Mouse (Mus musculus) kidney, postnatal 0 days (tissue): ENCODE measurements around the gene Klk1b21. TPM values are rescaled to one million over a fixed set of nuclear protein-coding genes. Genes with fewer than 3 reads are reported as not detected.
"Not testable (repeated sequence)": the region's sequence is repeated elsewhere in the genome, so short reads cannot be mapped to it uniquely, and the experiment has no call there.

ENCODE experiments used
- ATAC-seq: fragments of 200-750 bp; cut with Nextera tagmentation; replicated peaks from 2 replicates; pipeline ENCODE4 v1.8.0; 2017; ENCODE audit warnings: low read depth, moderate number of reproducible peaks, moderate TSS enrichment, moderate library complexity; ENCODE audit not compliant: low FRiP score
- DNase-seq: peaks from one replicate; pipeline ENCODE4 v3.0.0-alpha.2; 2016; ENCODE audit warnings: low spot score
- H3K27ac ChIP-seq: fragments of 300-500 bp; sonication (generic); 2 replicates; pipeline ENCODE4 v1.5.1; 2014; ENCODE audit warnings: mild to moderate bottlenecking
- H3K27me3 ChIP-seq: fragments of 300-500 bp; sonication (generic); 2 replicates; pipeline ENCODE4 v1.6.1; 2014; ENCODE audit warnings: low read length, mixed read lengths; ENCODE audit not compliant: insufficient read depth
- H3K36me3 ChIP-seq: fragments of 300-500 bp; sonication (generic); 2 replicates; pipeline ENCODE4 v1.6.1; 2014; ENCODE audit warnings: low read length, mixed read lengths; ENCODE audit not compliant: insufficient read depth
- H3K4me1 ChIP-seq: fragments of 300-500 bp; sonication (generic); replicated peaks from 2 replicates; pipeline ENCODE4 v1.6.1; 2014; ENCODE audit warnings: antibody characterized with exemption, low read length, mixed read lengths; ENCODE audit not compliant: insufficient read depth
- H3K4me2 ChIP-seq: fragments of 300-500 bp; sonication (generic); 2 replicates; pipeline ENCODE4 v1.6.1; 2014; ENCODE audit warnings: mild to moderate bottlenecking, low read length, moderate library complexity, mixed read lengths
- H3K4me3 ChIP-seq: fragments of 300-500 bp; sonication (generic); replicated peaks from 2 replicates; pipeline ENCODE4 v1.5.1; 2014; ENCODE audit warnings: low read depth, low read length
- H3K9ac ChIP-seq: fragments of 300-500 bp; sonication (generic); 2 replicates; pipeline ENCODE4 v1.6.1; 2014; ENCODE audit warnings: low read depth, low read length
- H3K9me3 ChIP-seq: fragments of 300-500 bp; sonication (generic); replicated peaks from 2 replicates; pipeline ENCODE4 v1.6.1; 2016; ENCODE audit warnings: low read length, inconsistent platforms, mixed read lengths
- CTCF ChIP-seq: IDR thresholded peaks from 2 replicates; pipeline ENCODE4 v1.5.1; 2016; ENCODE audit warnings: antibody characterized with exemption, low read depth, mild to moderate bottlenecking, moderate library complexity
- WGBS: fragments of 180-500 bp; shearing (Covaris S2); extraction: QIAGEN DNeasy Blood & Tissue Kit; methylation state at CpG from one replicate; pipeline ENCODE4 v1.1.7; 2014; 5-methylcytosine and 5-hydroxymethylcytosine counted together
- polyA plus RNA-seq: library from polyadenylated mRNA; unstranded; fragments of >200 nt; fragmentation: Nextera tagmentation; extraction: Ambion mirVana; gene quantifications from 2 replicates; pipeline ENCODE4 v1.2.1, GENCODE M21; 2015

Gene Klk1b21
- polyA plus RNA-seq = not detected in 2 replicates

- not testable (repeated sequence) for ATAC-seq, H3K36me3 ChIP-seq, H3K4me1 ChIP-seq, H3K4me3 ChIP-seq, H3K27ac ChIP-seq, DNase-seq, H3K9me3 ChIP-seq, H3K9ac ChIP-seq, H3K27me3 ChIP-seq, H3K4me2 ChIP-seq
- 69% methylated on average over 3 of the region's 3 CpGs for WGBS
Observed at GRCm38 (mm10) chr7:44102028-44102427, at the start of gene Klk1b21. Gene Klk1b21 (plus strand): TSS chr7:44102328.

GRCm38 (mm10) chr7:44072117-44072516 is 30.0 kb upstream of the Klk1b21 start:
- TF ChIP-seq CTCF = no peak
- H3K9ac ChIP-seq = no peak overlapping the region

DNA sequence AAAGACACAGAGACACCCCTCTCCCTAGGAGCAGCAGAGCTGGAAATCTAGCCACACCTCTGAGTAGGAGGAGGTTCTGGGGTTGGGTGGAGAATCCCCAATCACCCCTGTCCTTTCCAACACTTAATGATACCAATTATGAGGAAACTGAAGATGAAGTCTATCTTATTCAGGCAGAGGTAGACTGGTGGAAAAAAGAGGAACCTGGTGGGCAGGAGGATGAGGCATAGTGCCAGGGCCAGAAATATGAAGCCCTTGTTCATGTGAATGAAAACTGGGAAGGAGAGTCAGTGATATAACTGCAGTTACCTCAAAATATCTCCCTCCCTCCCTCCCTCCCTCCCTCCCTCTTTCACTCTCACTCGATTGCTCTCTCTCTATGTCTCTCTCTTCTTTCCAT is 24.4 kb upstream of the Klk1b21 start:
- no peak overlapping the region for H3K4me3 ChIP-seq
- no peaks in the 10 kb centered on the region for H3K9me3 ChIP-seq
- H3K4me2 ChIP-seq = no peak overlapping the region
- H3K36me3 ChIP-seq = no peaks in the 10 kb centered on the region
- DNase-seq (no peak), ATAC-seq (no peak)
- no peaks in the 10 kb centered on the region for H3K27me3 ChIP-seq
- WGBS = 44% methylated on average over 1 of the region's 1 CpGs
- no peaks in the 10 kb centered on the region for H3K4me1 ChIP-seq
- H3K27ac ChIP-seq = no peak overlapping the region
- TF ChIP-seq CTCF = no peak
- H3K9ac ChIP-seq = no peak overlapping the region

More at GRCm38 (mm10) chr7:44072117-44072516, 30.0 kb upstream of the Klk1b21 start:
- H3K9me3 ChIP-seq = no peaks in the 10 kb centered on the region
- no peak for DNase-seq
- H3K27me3 ChIP-seq = no peaks in the 10 kb centered on the region
- no peaks in the 10 kb centered on the region for H3K4me1 ChIP-seq
- no peak for ATAC-seq
- no peak overlapping the region for H3K4me3 ChIP-seq
- 80% methylated on average over 2 of the region's 2 CpGs for WGBS
- H3K4me2 ChIP-seq = no peak overlapping the region
- no peaks in the 10 kb centered on the region for H3K36me3 ChIP-seq
- H3K27ac ChIP-seq = no peak overlapping the region

GRCm38 (mm10) chr7:44096111-44096510 is 6.0 kb upstream of the Klk1b21 start:
- H3K36me3 ChIP-seq = no peaks in the 10 kb centered on the region
- no peak overlapping the region for H3K9ac ChIP-seq
- WGBS = 81% methylated on average over 1 of the region's 1 CpGs
- no peak for TF ChIP-seq CTCF
- H3K9me3 ChIP-seq = no peaks in the 10 kb centered on the region
- H3K27ac ChIP-seq = no peak overlapping the region
- H3K4me3 ChIP-seq = no peak overlapping the region
- H3K4me2 ChIP-seq = no peak overlapping the region
- H3K27me3 ChIP-seq = no peaks in the 10 kb centered on the region
- H3K4me1 ChIP-seq = no peaks in the 10 kb centered on the region
- DNase-seq (no peak), ATAC-seq (no peak)

- 66% methylated on average over 4 of the region's 4 CpGs for WGBS
- H3K4me1 ChIP-seq = no peaks in the 10 kb centered on the region
- TF ChIP-seq CTCF = no peak
Observed at GRCm38 (mm10) chr7:44112373-44112772, 10.2 kb downstream of the Klk1b21 start, which contains the start of gene Klk1b22. Gene Klk1b22 (plus strand): TSS chr7:44112673.

DNA sequence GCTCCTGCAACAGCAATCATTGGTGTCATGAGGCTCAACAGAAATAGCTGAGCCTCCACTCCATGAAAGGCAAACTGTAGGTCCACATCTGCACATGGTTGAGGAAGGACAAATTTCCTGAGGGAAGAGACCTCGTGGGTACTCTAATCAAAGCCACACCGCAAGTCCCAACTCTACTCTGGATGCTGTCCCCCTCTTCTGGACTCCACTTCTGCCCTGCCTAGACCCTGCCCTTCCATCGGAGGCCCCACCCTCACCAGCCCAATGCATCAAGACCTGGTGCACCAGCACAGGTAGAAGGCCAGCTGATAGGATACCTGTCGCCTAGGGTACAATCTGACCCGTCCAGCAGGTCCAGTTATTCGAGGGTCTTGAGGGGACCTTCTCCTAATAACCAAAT is 21.3 kb downstream of the Klk1b21 start:
- H3K4me3 ChIP-seq = no peak overlapping the region
- no peaks in the 10 kb centered on the region for H3K36me3 ChIP-seq
- WGBS = 88% methylated on average over 6 of the region's 6 CpGs
- no peak for ATAC-seq
- TF ChIP-seq CTCF = no peak
- no peak overlapping the region for H3K4me2 ChIP-seq
- no peaks in the 10 kb centered on the region for H3K4me1 ChIP-seq
- no peak overlapping the region for H3K9ac ChIP-seq
- DNase-seq = no peak
- no peaks in the 10 kb centered on the region for H3K27me3 ChIP-seq
- no peak overlapping the region for H3K27ac ChIP-seq
- H3K9me3 ChIP-seq = no peaks in the 10 kb centered on the region

More at GRCm38 (mm10) chr7:44112373-44112772, 10.2 kb downstream of the Klk1b21 start, which contains the start of gene Klk1b22:
- H3K36me3 ChIP-seq = no peaks in the 10 kb centered on the region
- no peak within 1 kb of the TSS for H3K9ac ChIP-seq
- H3K4me3 ChIP-seq = no peak within 1 kb of the TSS
- H3K27ac ChIP-seq = no peak within 1 kb of the TSS
- no peak for DNase-seq
- no peaks in the 10 kb centered on the region for H3K9me3 ChIP-seq
- H3K27me3 ChIP-seq = no peaks in the 10 kb centered on the region
- no peak for ATAC-seq
- H3K4me2 ChIP-seq = no peak within 1 kb of the TSS

GRCm38 (mm10) chr7:44136467-44136866 is 34.3 kb downstream of the Klk1b21 start, which contains the start of gene Klk1b16:
Gene Klk1b16 (plus strand): TSS chr7:44136767.
- ATAC-seq = no peak
- Histone ChIP-seq H3K4me2 (no peak within 1 kb of the TSS), H3K27me3 (no peaks in the 10 kb centered on the region), H3K36me3 (no peaks in the 10 kb centered on the region), H3K4me3 (no peak within 1 kb of the TSS), H3K9me3 (no peaks in the 10 kb centered on the region), H3K9ac (no peak within 1 kb of the TSS), H3K27ac (no peak within 1 kb of the TSS), H3K4me1 (no peaks in the 10 kb centered on the region)
- WGBS = 89% methylated on average over 3 of the region's 3 CpGs
- no peak for TF ChIP-seq CTCF
- DNase-seq = no peak

Other genes with a start within 250 kb of the Klk1b21 start
- gene Klk4, start 221.2 kb upstream of the Klk1b21 start, polyA plus RNA-seq = not detected in 2 replicates
- not detected in 2 replicates for gene Klk15, start 168.6 kb upstream of the Klk1b21 start, polyA plus RNA-seq
- 0.18 and 0.75 TPM in 2 replicates for gene Klk1b8, start 151.7 kb upstream of the Klk1b21 start, polyA plus RNA-seq
- gene Klk1b1, start 135.6 kb upstream of the Klk1b21 start, polyA plus RNA-seq = not detected in 2 replicates
- 0.39 and 0.47 TPM in 2 replicates for gene Klk1b9, start 126.3 kb upstream of the Klk1b21 start, polyA plus RNA-seq
- 0.22 TPM in 2 replicates for gene Klk1b11, start 106.5 kb upstream of the Klk1b21 start, polyA plus RNA-seq
- not detected in 2 replicates for gene Klk1b26, start 90.2 kb upstream of the Klk1b21 start, polyA plus RNA-seq
- gene Klk1b27, start 50.0 kb upstream of the Klk1b21 start, polyA plus RNA-seq = 0.22 TPM in 1 of 2 replicates, not detected in the other
- gene Klk1b22, start 10.3 kb downstream of the Klk1b21 start, polyA plus RNA-seq = 0.18 TPM in 1 of 2 replicates, not detected in the other
- gene Klk1b16, start 34.4 kb downstream of the Klk1b21 start, polyA plus RNA-seq = not detected in 2 replicates
- 0.17 and 0.74 TPM in 2 replicates for gene Klk1b24, start 85.9 kb downstream of the Klk1b21 start, polyA plus RNA-seq
- gene Klk1b3, start 95.9 kb downstream of the Klk1b21 start, polyA plus RNA-seq = 0.36 and 0.47 TPM in 2 replicates
- 0.18 and 0.23 TPM in 2 replicates for gene Klk1b4, start 105.1 kb downstream of the Klk1b21 start, polyA plus RNA-seq
- gene Klk1b5, start 113.6 kb downstream of the Klk1b21 start, polyA plus RNA-seq = 0.33 and 0.71 TPM in 2 replicates
- 83.3 and 125 TPM in 2 replicates for gene Klk1, start 123.0 kb downstream of the Klk1b21 start, polyA plus RNA-seq
- not detected in 2 replicates for gene Gm36864, start 133.8 kb downstream of the Klk1b21 start, polyA plus RNA-seq
- gene 1700028J19Rik, start 144.4 kb downstream of the Klk1b21 start, polyA plus RNA-seq = 5.7 and 6.0 TPM in 2 replicates
- 125 and 133 TPM in 2 replicates for gene 2410002F23Rik, start 144.4 kb downstream of the Klk1b21 start, polyA plus RNA-seq
- gene Acp4, start 155.1 kb downstream of the Klk1b21 start, polyA plus RNA-seq = not detected in 2 replicates
- gene Gm15517, start 159.1 kb downstream of the Klk1b21 start, polyA plus RNA-seq = not detected in 2 replicates
- gene Clec11a, start 204.6 kb downstream of the Klk1b21 start, polyA plus RNA-seq = 5.1 and 6.0 TPM in 2 replicates
- gene Shank1, start 207.9 kb downstream of the Klk1b21 start, polyA plus RNA-seq = 0.68 and 1.1 TPM in 2 replicates